Mouse (Mus musculus) adrenal gland, adult 8-10 months (tissue): ENCODE results near the gene Mup6. TPM values are rescaled to one million over a fixed set of nuclear protein-coding genes. Genes with fewer than 3 reads are reported as not detected.
A peak's percentile ranks its signal among the peaks of the same experiment; 100 is the strongest.
"Not testable (repeated sequence)": the region's sequence is repeated elsewhere in the genome, so short reads cannot be mapped to it uniquely, and the experiment has no call there.

Experiments
- DNase-seq: peaks from one replicate; pipeline ENCODE4 v3.0.0; 2022
- total RNA-seq, 4 experiments: library from RNA; stranded (reverse); gene quantifications; 2 replicates each; pipeline ENCODE4 v1.2.4; 2022

The Mup6 gene
- total RNA-seq, result not detected

- DNase-seq, result no peak
Observed at GRCm38 (mm10) chr4:59963405-59964344, at the start of gene Mup6. Gene Mup6 (plus strand): TSS chr4:59964294.

DNA sequence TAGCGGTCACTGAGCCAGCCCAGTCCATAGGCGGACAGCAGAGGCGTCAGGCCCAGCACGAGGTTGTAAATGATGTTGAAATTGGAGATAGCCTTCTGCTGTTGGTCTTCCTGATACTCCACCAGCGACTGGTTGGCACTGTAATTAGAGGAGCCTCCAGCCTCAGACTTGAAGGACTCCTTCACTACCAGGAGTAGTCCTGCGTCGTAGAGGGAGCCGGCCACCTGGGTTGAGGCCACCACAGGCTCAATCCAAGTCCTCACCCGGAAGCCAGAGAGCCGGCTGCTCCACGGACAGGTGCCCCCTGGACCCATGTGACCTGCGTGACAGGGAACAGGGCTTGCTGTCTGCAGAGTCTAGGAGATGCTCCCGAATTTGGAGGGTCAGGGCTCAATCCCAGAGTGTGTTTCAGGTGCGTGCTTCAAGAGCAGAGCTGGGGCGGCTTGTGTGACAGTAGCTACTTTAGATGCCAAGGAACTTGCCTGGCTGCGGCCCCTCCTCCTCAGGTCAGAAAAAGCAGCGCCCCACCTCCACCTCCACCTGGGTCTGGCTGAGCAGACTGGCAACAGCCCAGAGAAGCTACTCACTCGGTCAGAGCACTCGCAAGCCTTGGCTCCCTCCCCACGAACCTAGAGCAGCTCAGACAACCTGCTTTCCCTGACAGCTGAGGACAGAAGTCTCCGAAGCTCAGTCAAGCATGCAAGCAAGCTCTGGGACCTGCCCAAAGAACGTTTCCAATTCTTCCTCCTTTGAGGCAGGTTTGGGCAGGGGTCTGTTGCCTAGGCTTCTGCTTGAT is 49.3 kb upstream of the Mup6 start, which contains the start of gene Slc46a2:
Gene Slc46a2 (minus strand): TSS at position 449 of the 796 bp plus-strand sequence.
- DNase-seq, result no peak

DNA sequence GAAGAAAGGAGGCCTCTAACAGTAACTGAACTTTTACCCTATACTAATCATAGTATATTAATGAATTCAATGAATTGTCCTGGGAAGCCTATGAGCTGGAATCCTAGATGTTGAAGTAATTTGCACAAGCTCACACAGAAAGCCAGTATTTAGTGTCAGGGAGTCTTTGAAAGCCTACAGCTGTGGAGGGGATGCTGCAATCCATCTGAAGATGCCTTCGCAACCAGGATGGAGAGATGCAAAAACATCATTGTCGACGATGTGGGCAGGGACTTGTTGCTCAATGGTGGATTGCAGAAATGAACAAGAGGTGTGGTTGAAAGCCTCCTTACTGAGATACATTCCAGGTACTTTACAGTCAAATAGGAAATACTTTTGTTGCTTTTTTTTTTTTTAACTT is 46.1 kb upstream of the Mup6 start:
- no peak for DNase-seq

- DNase-seq, result no peak
Observed at GRCm38 (mm10) chr4:59925082-59925481, 39.0 kb upstream of the Mup6 start.

DNA sequence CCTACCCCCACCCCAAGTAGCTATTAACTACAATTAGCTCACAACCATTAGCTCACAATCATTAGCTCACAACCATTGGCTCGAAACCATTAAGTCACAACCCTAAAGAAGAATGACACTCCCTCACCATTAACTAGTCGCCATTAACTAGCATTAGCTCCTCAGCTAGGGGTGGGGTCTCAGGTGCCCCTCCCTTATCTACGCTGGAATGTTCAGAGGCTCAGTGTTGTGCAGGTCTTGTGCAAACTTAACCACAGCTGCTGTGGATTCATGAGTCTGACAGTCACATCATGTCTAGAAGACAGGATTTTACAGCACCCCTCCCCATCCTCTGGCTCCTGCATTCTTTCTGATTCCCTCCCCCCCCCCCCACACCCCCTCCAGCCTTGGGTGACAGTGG is 36.4 kb upstream of the Mup6 start:
- DNase-seq, result no peak

- peak; percentile 34 for DNase-seq
Observed at GRCm38 (mm10) chr4:59928347-59928746, 35.7 kb upstream of the Mup6 start.

DNA sequence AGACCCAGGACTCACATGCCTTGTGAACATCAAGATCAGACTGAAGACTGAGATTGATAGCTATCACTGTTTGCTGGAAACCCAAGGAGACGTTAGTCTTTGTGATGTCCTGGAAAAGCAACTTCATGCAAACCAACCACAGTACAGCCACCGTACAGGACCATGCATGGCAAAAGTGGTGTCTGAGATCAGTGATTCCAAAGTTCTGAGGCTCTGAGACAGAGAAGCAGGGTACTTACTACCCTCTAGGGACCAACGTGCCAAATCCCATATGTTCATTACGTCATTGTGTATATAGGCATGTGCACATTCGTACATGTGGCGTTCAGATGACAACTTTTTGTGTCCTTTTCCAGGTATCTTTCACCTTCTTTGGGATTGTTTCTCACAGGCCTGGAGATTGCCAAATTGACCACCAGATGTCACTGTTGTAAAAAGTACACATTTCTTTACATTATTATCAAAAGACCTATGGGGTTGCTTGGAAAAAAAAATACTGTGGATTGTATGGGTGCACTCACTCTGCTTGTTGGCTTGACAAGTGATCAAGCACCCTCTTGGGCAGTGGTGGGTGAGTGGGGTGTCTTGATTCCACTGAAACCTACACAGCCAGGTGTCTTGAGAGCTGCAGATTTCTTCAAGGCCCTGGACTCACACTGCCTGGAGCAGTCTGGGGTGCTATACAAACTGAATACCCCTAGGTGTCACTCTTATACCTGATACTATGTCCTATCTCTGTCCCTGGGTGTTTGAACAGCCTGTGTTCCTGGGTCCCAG is 31.4 kb upstream of the Mup6 start:
- DNase-seq, result no peak

DNA sequence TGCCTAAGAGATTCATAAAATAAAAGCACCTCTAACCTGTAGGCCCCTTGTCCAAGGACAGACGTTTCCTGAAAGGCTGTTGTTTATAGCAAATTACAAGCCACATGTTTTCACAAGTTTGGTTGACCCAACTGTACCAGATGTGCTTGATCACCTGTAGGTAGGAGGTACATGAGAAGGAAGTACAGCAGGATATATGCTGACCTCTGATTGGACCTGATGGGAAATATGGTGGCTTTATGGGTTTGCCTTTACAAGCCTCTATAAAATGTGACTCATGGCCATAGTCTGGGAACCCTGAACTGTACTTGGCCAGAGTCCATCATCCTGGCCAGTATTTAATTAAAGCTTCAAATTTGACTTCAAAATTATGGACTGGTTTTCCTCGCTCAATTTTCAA is 26.6 kb upstream of the Mup6 start:
- DNase-seq, result no peak

- DNase-seq, result no peak
Observed at GRCm38 (mm10) chr4:59960610-59961009, 3.5 kb upstream of the Mup6 start, which contains the start of gene Mup4. Gene Mup4 (minus strand): TSS chr4:59960710.

- not testable (repeated sequence) for DNase-seq
Observed at GRCm38 (mm10) chr4:59997894-59998293, 33.8 kb downstream of the Mup6 start.

- not testable (repeated sequence) for DNase-seq
Observed at GRCm38 (mm10) chr4:60020141-60020540, 56.0 kb downstream of the Mup6 start.

DNA sequence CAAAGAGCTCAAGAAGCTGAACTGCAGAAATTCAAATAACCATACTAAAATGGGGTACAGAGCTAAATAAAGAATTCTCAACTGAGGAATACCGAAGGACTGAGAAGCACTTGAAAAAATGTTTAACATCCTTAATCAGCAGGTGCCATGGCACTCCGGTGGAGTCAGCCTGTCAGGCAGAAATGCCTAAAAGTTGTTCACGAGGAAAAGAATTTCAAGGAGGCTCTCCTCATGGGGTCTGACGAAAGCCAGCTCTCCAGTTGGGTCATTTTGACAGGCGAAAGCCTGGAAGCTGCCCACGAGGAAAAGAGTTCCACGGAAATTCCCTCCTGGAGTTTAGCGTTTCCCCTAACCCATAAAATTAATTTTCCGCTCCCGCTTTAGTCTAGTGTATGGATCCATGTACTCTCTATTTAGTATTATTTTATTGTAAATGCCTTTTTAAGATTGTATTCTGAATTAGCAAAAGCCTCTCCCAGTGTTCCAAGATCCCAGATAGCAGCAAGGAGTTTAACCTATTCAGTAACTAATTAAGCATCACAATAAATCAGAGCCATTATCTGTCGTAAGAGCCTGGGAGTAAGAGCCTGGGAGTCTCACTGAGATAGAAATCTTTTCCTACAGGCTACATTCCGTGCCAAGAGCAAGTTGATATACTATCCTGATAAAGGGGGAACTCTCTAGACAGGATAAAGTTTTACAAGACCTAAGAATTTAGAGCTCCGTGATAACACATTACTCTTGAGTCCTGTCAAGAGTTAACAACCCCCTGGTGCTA is 65.4 kb downstream of the Mup6 start:
- not testable (repeated sequence) for DNase-seq

Other genes starting within 250 kb of the Mup6 start
- gene Inip, start 162.7 kb upstream of the Mup6 start, total RNA-seq, result 10 to 100 TPM; 17.8 to 24.3 (median 19.9) TPM
- gene Snx30, start 158.5 kb upstream of the Mup6 start, total RNA-seq, result 10 to 100 TPM in 1 of 4 experiments, 1 to 10 TPM in 3; 6.6 to 10.2 (median 8.9) TPM
- not detected for gene Slc46a2, start 49.2 kb upstream of the Mup6 start, total RNA-seq
- gene Mup4, start 3.6 kb upstream of the Mup6 start, total RNA-seq, result not detected
- gene Mup7, start 106.2 kb downstream of the Mup6 start, total RNA-seq, result 10 to 100 TPM in 1 of 4 experiments, under 1 TPM in 1, not detected in 2; 0.46 to 21.9 TPM
- gene Mup2, start 190.0 kb downstream of the Mup6 start, total RNA-seq, result 1 to 10 TPM in 1 of 4 experiments, not detected in 3; 1.5 TPM